Mouse (Mus musculus): Measurements from ENCODE around the gene Ccdc155.

GRCm38 (mm10) chr7:45148534-45149098, 56.1 kb downstream of the Ccdc155 start:
- TF ChIP-seq CTCF (IDR thresholded peaks at IDR 0.05; ENCODE audit: low read depth, low read length) (no peak), GATA1 (IDR thresholded peaks at IDR 0.05; ENCODE audit: borderline replicate concordance, low read length) (no peak), POLR2AphosphoS5 (IDR thresholded peaks at IDR 0.05; ENCODE audit: insufficient replicate concordance, low read depth, low read length) (no peak)
